Mouse (Mus musculus): ENCODE results near the gene Ppp4r4.
"Not testable (repeated sequence)": the region's sequence is repeated elsewhere in the genome, so short reads cannot be mapped to it uniquely, and the experiment has no call there.

The Ppp4r4 gene

GRCm38 (mm10) chr12:103543351-103543750 is 11.3 kb downstream of the Ppp4r4 start:
- no peak for DNase-seq

- peak; percentile 13 to 16 for DNase-seq
These were observed 12.1 kb downstream of the Ppp4r4 start for GRCm38 (mm10) chr12:103544213-103544612.

- DNase-seq: no peak
These were observed 15.4 kb downstream of the Ppp4r4 start for GRCm38 (mm10) chr12:103547438-103547837.

- no peak for DNase-seq
These were observed 16.4 kb downstream of the Ppp4r4 start for GRCm38 (mm10) chr12:103548526-103548925.

GRCm38 (mm10) chr12:103550047-103550446 is 18.0 kb downstream of the Ppp4r4 start:
- DNase-seq: no peak

GRCm38 (mm10) chr12:103551422-103551821 is 19.3 kb downstream of the Ppp4r4 start:
- DNase-seq: no peak

GRCm38 (mm10) chr12:103552506-103552905 is 20.4 kb downstream of the Ppp4r4 start:
- DNase-seq: no peak

GRCm38 (mm10) chr12:103553497-103553896 is 21.4 kb downstream of the Ppp4r4 start:
- no peak for DNase-seq

GRCm38 (mm10) chr12:103556856-103557255 is 24.8 kb downstream of the Ppp4r4 start:
- no peak for DNase-seq

- DNase-seq: no peak
These were observed 32.6 kb downstream of the Ppp4r4 start for GRCm38 (mm10) chr12:103564726-103565125.

- DNase-seq: no peak
These were observed 33.1 kb downstream of the Ppp4r4 start for GRCm38 (mm10) chr12:103565151-103565550.

- peak in 1 of 2 experiments; percentile 27 for DNase-seq
These were observed 35.0 kb downstream of the Ppp4r4 start for GRCm38 (mm10) chr12:103567129-103567528.

- no peak for DNase-seq
These were observed 37.6 kb downstream of the Ppp4r4 start for GRCm38 (mm10) chr12:103569690-103570089.

GRCm38 (mm10) chr12:103578148-103578547 is 46.1 kb downstream of the Ppp4r4 start:
- DNase-seq: not testable (repeated sequence)

GRCm38 (mm10) chr12:103583771-103584170 is 51.7 kb downstream of the Ppp4r4 start:
- DNase-seq: peak; percentile 37 to 54

GRCm38 (mm10) chr12:103598411-103598810 is 66.3 kb downstream of the Ppp4r4 start:
- no peak for DNase-seq

- no peak for DNase-seq
These were observed 68.3 kb downstream of the Ppp4r4 start for GRCm38 (mm10) chr12:103600364-103600763.

- DNase-seq: no peak
These were observed 69.8 kb downstream of the Ppp4r4 start for GRCm38 (mm10) chr12:103601839-103602238.

GRCm38 (mm10) chr12:103615141-103615540 is 83.1 kb downstream of the Ppp4r4 start:
- no peak for DNase-seq

- DNase-seq: no peak
These were observed 83.7 kb downstream of the Ppp4r4 start for GRCm38 (mm10) chr12:103615734-103616133.

GRCm38 (mm10) chr12:103616860-103617261 is 84.8 kb downstream of the Ppp4r4 start:
- no peak for DNase-seq

GRCm38 (mm10) chr12:103631203-103631612 is 99.1 kb downstream of the Ppp4r4 start, which contains the start of gene Serpina10:
Gene Serpina10 (minus strand): TSS chr12:103631444.
- DNase-seq: no peak

- DNase-seq: no peak
These were observed 102.3 kb downstream of the Ppp4r4 start for GRCm38 (mm10) chr12:103634430-103634829.

GRCm38 (mm10) chr12:103635846-103636245 is 103.8 kb downstream of the Ppp4r4 start:
- no peak for DNase-seq

GRCm38 (mm10) chr12:103643336-103643735 is 111.3 kb downstream of the Ppp4r4 start:
- peak; percentile 81 to 91 for DNase-seq
